Mouse (Mus musculus): Measurements from ENCODE around the gene Anapc7. TPM values are rescaled to one million over a fixed set of nuclear protein-coding genes. Genes with fewer than 3 reads are reported as not detected.
"Not testable (repeated sequence)": the region's sequence is repeated elsewhere in the genome, so short reads cannot be mapped to it uniquely, and the experiment has no call there.

Anapc7 gene
- polyA plus RNA-seq, 1 experiment from 2014 or later: 50.5 TPM

- no peak for ATAC-seq (ENCODE audit: low FRiP score)
- Histone ChIP-seq H3K27me3 (no peaks in the 10 kb centered on the region), H3K9me3 (no peaks in the 10 kb centered on the region), H3K27ac (no peak overlapping the region), H3K4me3 (replicated peaks) (no peak overlapping the region), H3K4me1 (no peaks in the 10 kb centered on the region), H3K36me3 (replicated peaks) (peaks cover 12% of the 10 kb centered on the region), H3K9ac (no peak overlapping the region), H3K4me2 (no peak overlapping the region)
- WGBS: 87% methylated on average over 5 of the region's 5 CpGs
These were observed 9.6 kb upstream of the Anapc7 start for GRCm38 (mm10) chr5:122411892-122412291.

DNA sequence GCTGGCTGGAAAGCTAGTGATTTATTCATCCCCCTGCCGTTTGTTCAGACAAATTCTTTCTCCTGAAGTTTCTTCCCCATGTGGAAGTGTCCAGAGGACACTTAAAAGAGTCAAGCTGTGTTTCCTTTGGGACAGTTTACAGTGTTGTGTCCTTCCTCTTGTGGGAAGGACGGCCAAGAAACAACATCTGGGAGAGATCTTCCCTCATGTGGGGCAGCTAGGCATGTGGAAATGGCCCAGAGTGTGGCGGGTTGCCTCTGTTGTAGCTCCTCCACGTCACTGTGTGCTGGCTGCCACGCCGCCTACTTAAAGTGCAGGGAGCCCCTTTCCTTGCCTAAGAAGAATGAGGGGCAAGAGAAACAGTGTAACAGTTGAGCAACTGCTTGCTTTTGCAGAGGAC lies 8.7 kb upstream of the Anapc7 start:
- no peak overlapping the region for H3K9ac ChIP-seq
- H3K4me1 ChIP-seq: no peaks in the 10 kb centered on the region
- no peak overlapping the region for H3K4me3 ChIP-seq (replicated peaks)
- ATAC-seq (ENCODE audit: low FRiP score): no peak
- peaks cover 6% of the 10 kb centered on the region; the same call in 1 of the 2 replicates for H3K36me3 ChIP-seq (replicated peaks)
- H3K27ac ChIP-seq: no peak overlapping the region
- H3K4me2 ChIP-seq: no peak overlapping the region
- WGBS: 72% methylated on average over 6 of the region's 6 CpGs
- no peaks in the 10 kb centered on the region for H3K27me3 ChIP-seq
- no peaks in the 10 kb centered on the region for H3K9me3 ChIP-seq

DNA sequence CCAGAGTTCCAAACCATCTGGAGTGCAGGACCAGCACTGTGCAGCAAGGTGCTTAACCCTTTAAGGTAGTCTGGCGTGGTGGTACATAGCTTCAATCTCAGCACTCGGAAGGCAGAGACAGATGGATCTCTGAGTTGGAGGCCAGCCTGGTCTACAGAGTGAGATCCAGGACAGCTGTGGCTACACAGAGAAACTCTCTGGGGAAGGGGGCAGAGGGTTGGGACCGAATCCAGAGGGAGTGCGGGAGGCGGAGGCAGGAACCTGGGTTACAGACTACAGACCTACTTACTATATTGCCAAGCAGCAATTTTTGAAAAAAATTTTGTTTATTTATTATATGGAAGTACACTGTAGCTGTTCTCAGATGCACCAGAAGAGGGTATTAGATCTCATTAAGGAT lies 7.1 kb upstream of the Anapc7 start:
- peaks cover 6% of the 10 kb centered on the region; the same call in 1 of the 2 replicates for H3K36me3 ChIP-seq (replicated peaks)
- no peak overlapping the region for H3K4me2 ChIP-seq
- 94% methylated on average over 5 of the region's 5 CpGs for WGBS
- no peak overlapping the region for H3K9ac ChIP-seq
- H3K9me3 ChIP-seq: no peaks in the 10 kb centered on the region
- H3K4me3 ChIP-seq (replicated peaks): no peak overlapping the region
- no peaks in the 10 kb centered on the region for H3K27me3 ChIP-seq
- no peaks in the 10 kb centered on the region for H3K4me1 ChIP-seq
- ATAC-seq (ENCODE audit: low FRiP score): no peak
- H3K27ac ChIP-seq: no peak overlapping the region

DNA sequence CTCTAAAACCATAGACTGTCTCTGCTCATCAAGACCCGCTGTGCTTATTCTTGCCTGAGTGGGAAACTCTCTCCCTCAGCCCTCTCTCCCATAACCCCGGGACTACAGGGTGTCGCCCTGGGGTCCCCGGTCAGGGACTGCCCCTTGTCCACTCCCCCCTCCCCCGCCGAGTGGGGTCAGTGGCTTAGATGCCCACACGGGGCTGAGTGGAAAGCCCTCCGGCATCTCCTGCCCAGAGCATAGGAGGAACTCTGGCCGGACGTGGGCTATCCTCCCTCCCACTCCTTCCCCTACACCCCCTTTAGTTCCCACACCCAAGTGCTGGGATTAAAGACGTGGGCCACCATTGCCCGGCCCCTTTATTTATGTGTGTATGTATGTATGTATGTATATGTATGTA lies 6.0 kb upstream of the Anapc7 start:
- no peak overlapping the region for H3K4me2 ChIP-seq
- no peaks in the 10 kb centered on the region for H3K27me3 ChIP-seq
- WGBS: 92% methylated on average over 12 of the region's 12 CpGs
- ATAC-seq (ENCODE audit: low FRiP score): no peak
- no peak overlapping the region for H3K9ac ChIP-seq
- no peak overlapping the region for H3K27ac ChIP-seq
- H3K9me3 ChIP-seq: no peaks in the 10 kb centered on the region
- H3K4me1 ChIP-seq: no peaks in the 10 kb centered on the region
- H3K36me3 ChIP-seq (replicated peaks): 0 out of 2 replicates have a peak, but pooled peaks cover 2% of the 10 kb centered on the region
- no peak overlapping the region for H3K4me3 ChIP-seq (replicated peaks)

- H3K4me3 ChIP-seq (replicated peaks); H3K36me3 ChIP-seq (replicated peaks); H3K4me2 ChIP-seq; H3K27me3 ChIP-seq; H3K27ac ChIP-seq; ATAC-seq (ENCODE audit: low FRiP score); H3K9ac ChIP-seq; H3K9me3 ChIP-seq: not testable (repeated sequence)
- H3K4me1 ChIP-seq: peaks cover 19% of the 10 kb centered on the region
- WGBS: 64% methylated on average over 4 of the region's 4 CpGs
These were observed 817 bp upstream of the Anapc7 start for GRCm38 (mm10) chr5:122420676-122421075.

DNA sequence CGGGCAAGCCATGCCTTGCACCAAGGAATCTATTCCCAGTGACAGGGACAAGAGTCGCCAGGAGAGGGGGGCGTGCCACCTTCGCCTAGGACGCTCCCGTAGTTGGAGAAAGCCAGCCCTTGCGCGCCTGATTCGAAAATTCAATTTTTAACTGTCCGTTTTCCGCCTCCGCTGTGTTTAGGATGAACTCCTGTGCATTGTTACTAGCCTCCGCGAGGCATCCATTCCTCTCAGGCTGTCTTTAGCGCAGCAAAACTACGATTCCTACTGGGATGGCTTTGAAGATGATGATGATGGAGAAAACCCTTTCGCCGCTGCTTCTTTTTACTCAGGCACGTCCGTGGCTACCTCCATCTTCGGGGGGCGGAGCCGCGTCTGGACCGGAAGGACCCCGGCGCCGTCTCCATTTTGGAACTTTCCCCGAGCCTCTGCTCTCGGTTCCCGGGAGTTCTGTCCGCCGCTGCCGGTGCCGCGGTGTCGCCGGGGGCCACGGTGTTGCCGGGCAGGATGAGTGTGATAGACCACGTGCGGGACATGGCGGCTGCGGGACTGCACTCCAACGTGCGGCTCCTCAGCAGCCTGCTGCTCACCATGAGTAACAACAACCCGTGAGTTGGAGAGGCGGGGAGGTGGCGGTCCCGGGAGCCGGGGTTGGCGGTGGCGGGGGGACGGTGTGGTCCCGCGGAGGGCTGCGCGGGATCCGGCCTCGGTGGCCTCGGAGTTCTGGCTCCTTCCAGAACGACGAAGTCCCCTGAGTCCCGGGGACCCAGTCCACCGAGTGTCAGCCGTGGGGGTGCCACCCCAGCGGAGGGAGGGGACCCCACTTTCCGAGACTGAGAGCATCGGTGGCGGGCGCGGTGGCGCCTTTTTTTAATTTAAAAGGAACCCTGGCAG lies 825 bp downstream of the Anapc7 start:
- Histone ChIP-seq H3K4me2 (peak overlapping the region; percentile 95), H3K36me3 (replicated peaks) (no peaks in the 10 kb centered on the region; the same call in 1 of the 2 replicates), H3K27me3 (no peaks in the 10 kb centered on the region), H3K9me3 (no peaks in the 10 kb centered on the region), H3K9ac (peak overlapping the region; percentile 88), H3K4me3 (replicated peaks) (peak overlapping the region; percentile 99), H3K27ac (peak overlapping the region; percentile 93), H3K4me1 (peaks cover 19% of the 10 kb centered on the region)
- peak; percentile 93 for ATAC-seq (ENCODE audit: low FRiP score)
- under 1% methylated on average over 73 of the region's 73 CpGs for WGBS

- H3K9ac ChIP-seq: peak overlapping the region; percentile 88
- H3K4me1 ChIP-seq: peaks cover 19% of the 10 kb centered on the region
- peak overlapping the region; percentile 95 for H3K4me2 ChIP-seq
- no peak for ATAC-seq (ENCODE audit: low FRiP score)
- H3K9me3 ChIP-seq: no peaks in the 10 kb centered on the region
- no peaks in the 10 kb centered on the region for H3K27me3 ChIP-seq
- 40% methylated on average over 15 of the region's 15 CpGs for WGBS
- H3K4me3 ChIP-seq (replicated peaks): peak overlapping the region; percentile 99
- H3K27ac ChIP-seq: 0 out of 2 replicates have a peak overlapping the region, but pooled peaks have one; percentile 93
- H3K36me3 ChIP-seq (replicated peaks): peaks cover 4% of the 10 kb centered on the region
These were observed 1.6 kb downstream of the Anapc7 start for GRCm38 (mm10) chr5:122423083-122423482.

GRCm38 (mm10) chr5:122425550-122425949 lies 4.1 kb downstream of the Anapc7 start:
- peaks cover 19% of the 10 kb centered on the region for H3K4me1 ChIP-seq
- no peaks in the 10 kb centered on the region for H3K9me3 ChIP-seq
- H3K27me3 ChIP-seq: no peaks in the 10 kb centered on the region
- no peak for ATAC-seq (ENCODE audit: low FRiP score)
- no peak overlapping the region for H3K9ac ChIP-seq
- H3K27ac ChIP-seq: no peak overlapping the region
- H3K36me3 ChIP-seq (replicated peaks): peaks cover 29% of the 10 kb centered on the region
- 98% methylated on average over 2 of the region's 2 CpGs for WGBS
- H3K4me2 ChIP-seq: no peak overlapping the region
- H3K4me3 ChIP-seq (replicated peaks): no peak overlapping the region

- Histone ChIP-seq H3K27me3 (no peaks in the 10 kb centered on the region), H3K27ac (no peak overlapping the region), H3K9ac (no peak overlapping the region), H3K4me1 (no peaks in the 10 kb centered on the region), H3K9me3 (no peaks in the 10 kb centered on the region), H3K36me3 (replicated peaks) (peaks cover 73% of the 10 kb centered on the region), H3K4me2 (no peak overlapping the region), H3K4me3 (replicated peaks) (no peak overlapping the region)
- ATAC-seq (ENCODE audit: low FRiP score): no peak
- WGBS: 96% methylated on average over 4 of the region's 4 CpGs
These were observed 8.7 kb downstream of the Anapc7 start for GRCm38 (mm10) chr5:122430036-122430775.

DNA sequence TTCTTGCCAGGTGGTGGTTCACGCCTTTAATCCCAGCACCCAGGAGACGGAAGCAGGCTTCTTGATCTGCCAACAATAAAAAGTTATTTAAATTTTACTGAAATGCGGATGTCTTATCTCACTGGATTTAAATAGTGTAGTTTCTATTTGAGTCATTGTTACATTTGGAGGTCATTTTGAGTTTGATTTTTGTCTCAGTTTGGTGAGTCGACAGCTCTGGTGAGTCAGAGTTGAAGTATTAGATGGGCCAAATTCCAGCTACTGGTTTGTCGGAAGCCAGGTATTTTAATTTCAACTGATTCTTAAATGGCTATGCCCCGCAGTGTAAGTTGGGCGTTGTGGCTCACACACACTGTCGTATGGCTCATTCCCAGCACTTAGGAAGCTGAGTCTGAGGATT lies 9.7 kb downstream of the Anapc7 start:
- H3K4me1 ChIP-seq: no peaks in the 10 kb centered on the region
- no peaks in the 10 kb centered on the region for H3K9me3 ChIP-seq
- peaks cover 82% of the 10 kb centered on the region for H3K36me3 ChIP-seq (replicated peaks)
- 97% methylated on average over 8 of the region's 8 CpGs for whole genome bisulfite sequencing
- no peaks in the 10 kb centered on the region for H3K27me3 ChIP-seq
- H3K27ac ChIP-seq: no peak overlapping the region
- ATAC-seq (ENCODE audit: low FRiP score): no peak
- H3K4me2 ChIP-seq: no peak overlapping the region
- H3K4me3 ChIP-seq (replicated peaks): no peak overlapping the region
- no peak overlapping the region for H3K9ac ChIP-seq

DNA sequence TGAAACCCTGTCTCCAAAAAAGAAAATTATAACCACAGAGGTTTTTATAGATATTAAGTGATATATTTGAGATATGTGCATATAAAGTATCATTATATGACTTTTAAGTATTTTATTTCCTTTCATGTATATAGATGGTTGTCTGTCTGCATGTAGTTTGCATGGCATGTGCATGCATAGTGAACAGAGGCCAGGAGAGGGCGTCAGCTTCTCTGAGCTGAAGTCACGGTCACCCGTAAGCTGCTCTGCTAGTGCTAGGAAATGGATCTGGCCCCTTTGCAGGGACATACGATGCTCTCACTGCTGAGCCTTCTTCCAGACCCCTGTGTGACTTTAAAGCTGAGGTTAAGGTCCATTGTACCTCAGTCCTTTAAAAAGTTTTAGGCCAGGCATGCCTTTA lies 13.0 kb downstream of the Anapc7 start:
- 81% methylated on average over 4 of the region's 4 CpGs for WGBS
- Histone ChIP-seq H3K4me1 (no peaks in the 10 kb centered on the region), H3K36me3 (replicated peaks) (peaks cover 96% of the 10 kb centered on the region), H3K9ac (no peak overlapping the region), H3K9me3 (no peaks in the 10 kb centered on the region), H3K27me3 (no peaks in the 10 kb centered on the region), H3K4me2 (no peak overlapping the region), H3K27ac (no peak overlapping the region), H3K4me3 (replicated peaks) (no peak overlapping the region)
- no peak for ATAC-seq (ENCODE audit: low FRiP score)

- Histone ChIP-seq H3K27me3 (no peaks in the 10 kb centered on the region), H3K4me1 (no peaks in the 10 kb centered on the region), H3K27ac (no peak overlapping the region), H3K36me3 (replicated peaks) (peaks cover 98% of the 10 kb centered on the region), H3K4me3 (replicated peaks) (no peak overlapping the region), H3K9me3 (no peaks in the 10 kb centered on the region), H3K4me2 (no peak overlapping the region), H3K9ac (no peak overlapping the region)
- 94% methylated on average over 19 of the region's 19 CpGs for WGBS
- ATAC-seq (ENCODE audit: low FRiP score): no peak
These were observed 18.1 kb downstream of the Anapc7 start for GRCm38 (mm10) chr5:122439400-122440094.

Measured in forebrain, embryonic 12.5 days (tissue).